Mouse (Mus musculus) spleen, adult 2 months (tissue): Measurements from ENCODE around the gene Krt4.

Experiments used
- CTCF ChIP-seq: fragments of 200-500 bp; IDR thresholded peaks from 2 replicates; pipeline ENCODE4 v1.5.1; 2011; ENCODE audit warnings: mild to moderate bottlenecking, inconsistent platforms; ENCODE audit not compliant: insufficient read depth, insufficient read length, insufficient replicate concordance; ENCODE audit errors: extremely low read depth
- POLR2A ChIP-seq: fragments of 200-500 bp; IDR thresholded peaks from 2 replicates; pipeline ENCODE4 v1.6.1; 2011; ENCODE audit warnings: low read depth, low read length, inconsistent platforms

DNA sequence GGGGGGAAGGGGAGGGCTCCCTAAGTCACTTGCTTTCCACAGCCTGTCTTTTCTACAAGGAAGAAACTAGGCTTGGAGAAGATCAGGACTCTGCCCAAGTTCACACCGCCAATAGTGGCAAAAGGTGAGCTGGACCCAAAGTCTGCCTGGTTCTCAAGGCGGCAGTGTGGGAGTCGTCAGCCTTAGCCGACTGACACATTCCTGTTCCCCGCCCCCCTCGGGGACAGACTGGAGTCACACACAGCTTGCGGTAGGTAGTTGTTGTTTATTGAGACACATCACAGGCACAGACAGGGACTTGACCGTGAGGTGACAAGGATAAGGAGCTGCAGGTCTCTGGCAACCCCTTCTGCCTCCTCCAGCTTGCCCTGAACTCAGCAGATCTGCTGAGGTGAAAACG, 4.6 kb upstream of the Krt4 start:
- TF ChIP-seq CTCF: no peak
- TF ChIP-seq POLR2A: no peak
